Mouse (Mus musculus) heart, embryonic 11.5 days (tissue): ENCODE measurements around the gene Tspoap1. TPM values are rescaled to one million over a fixed set of nuclear protein-coding genes. Genes with fewer than 3 reads are reported as not detected.

Experiments used
- ATAC-seq: fragments of 200-750 bp; cut with Nextera tagmentation; replicated peaks from 2 replicates; pipeline ENCODE4 v1.8.0; 2017; ENCODE audit warnings: moderate library complexity; ENCODE audit not compliant: insufficient number of reproducible peaks, low FRiP score, low TSS enrichment
- H3K27ac ChIP-seq: fragments of 300-500 bp; sonication (generic); 2 replicates; pipeline ENCODE4 v1.5.1; 2014; ENCODE audit warnings: mild to moderate bottlenecking, low read depth, low read length
- H3K27me3 ChIP-seq: fragments of 300-500 bp; sonication (generic); 2 replicates; pipeline ENCODE4 v1.6.1; 2014; ENCODE audit warnings: mild to moderate bottlenecking, low read length, mixed read lengths; ENCODE audit not compliant: control insufficient read depth, insufficient read depth
- H3K36me3 ChIP-seq: fragments of 300-500 bp; sonication (generic); 2 replicates; pipeline ENCODE4 v1.6.1; 2014; ENCODE audit warnings: mild to moderate bottlenecking, low read length, moderate library complexity, mixed read lengths; ENCODE audit not compliant: control insufficient read depth, insufficient read depth
- H3K4me1 ChIP-seq: fragments of 300-500 bp; sonication (generic); 2 replicates; pipeline ENCODE4 v1.6.1; 2014; ENCODE audit warnings: low read length; ENCODE audit not compliant: control insufficient read depth, insufficient read depth
- H3K4me2 ChIP-seq: fragments of 300-500 bp; sonication (generic); 2 replicates; pipeline ENCODE4 v1.6.1; 2014; ENCODE audit warnings: mild to moderate bottlenecking, moderate library complexity
- H3K4me3 ChIP-seq: fragments of 300-500 bp; sonication (generic); 2 replicates; pipeline ENCODE4 v1.5.1; 2014; ENCODE audit warnings: low read depth, low read length
- H3K9ac ChIP-seq: fragments of 300-500 bp; sonication (generic); 2 replicates; pipeline ENCODE4 v1.6.1; 2014; ENCODE audit warnings: mild to moderate bottlenecking, low read depth, low read length, moderate library complexity
- H3K9me3 ChIP-seq: fragments of 300-500 bp; sonication (generic); replicated peaks from 2 replicates; pipeline ENCODE4 v1.6.1; 2016; ENCODE audit warnings: low read length; ENCODE audit not compliant: control insufficient read depth
- WGBS: fragments of 180-500 bp; shearing (Covaris S2); extraction: QIAGEN DNeasy Blood & Tissue Kit; methylation state at CpG from one replicate; pipeline ENCODE4 v1.1.7; 2014; ENCODE audit not compliant: insufficient replicate concordance; 5-methylcytosine and 5-hydroxymethylcytosine counted together
- polyA plus RNA-seq: library from polyadenylated mRNA; unstranded; fragments of >200 nt; fragmentation: Nextera tagmentation; extraction: Ambion mirVana; gene quantifications from 2 replicates; pipeline ENCODE4 v1.2.1, GENCODE M21; 2014

Gene Tspoap1
- polyA plus RNA-seq, 1 experiment from 2014 or later = 0.72 TPM

GRCm38 (mm10) chr11:87768745-87769144 lies 8.4 kb downstream of the Tspoap1 start:
- ATAC-seq = no peak

DNA sequence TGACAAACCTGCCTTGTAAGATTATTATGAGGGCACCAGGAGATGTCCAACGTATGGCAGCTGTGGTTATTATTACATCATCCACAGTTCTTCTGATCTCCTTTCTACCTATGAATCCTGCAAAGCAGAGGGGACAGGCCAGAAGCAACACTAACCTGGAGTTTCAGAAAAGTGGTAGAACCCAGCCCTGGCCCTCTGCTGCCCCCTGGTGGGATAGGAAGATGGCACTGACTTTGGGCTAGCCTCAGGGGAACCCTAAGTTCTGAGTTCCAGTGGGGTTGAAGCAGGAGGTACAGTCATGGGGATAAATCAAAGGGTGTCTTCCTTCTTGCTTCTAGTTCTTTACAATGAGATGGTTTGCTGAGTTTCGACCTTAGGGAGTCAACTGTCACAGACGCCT lies 10.6 kb downstream of the Tspoap1 start:
- peaks cover 37% of the 10 kb centered on the region for H3K27me3 ChIP-seq
- WGBS = 51% methylated on average over 3 of the region's 3 CpGs

More at GRCm38 (mm10) chr11:87768745-87769144, 8.4 kb downstream of the Tspoap1 start:
- no peaks in the 10 kb centered on the region for H3K36me3 ChIP-seq
- no peak overlapping the region for H3K9ac ChIP-seq
- H3K27me3 ChIP-seq = peaks cover 52% of the 10 kb centered on the region
- H3K9me3 ChIP-seq = no peaks in the 10 kb centered on the region
- H3K4me1 ChIP-seq = peaks cover 8% of the 10 kb centered on the region
- no peak overlapping the region for H3K4me3 ChIP-seq
- H3K27ac ChIP-seq = no peak overlapping the region
- 61% methylated on average over 4 of the region's 4 CpGs for WGBS
- H3K4me2 ChIP-seq = no peak overlapping the region

GRCm38 (mm10) chr11:87772354-87772753 lies 12.0 kb downstream of the Tspoap1 start:
- Histone ChIP-seq H3K4me2 (no peak overlapping the region), H3K9me3 (no peaks in the 10 kb centered on the region), H3K9ac (no peak overlapping the region), H3K27ac (no peak overlapping the region), H3K27me3 (peaks cover 31% of the 10 kb centered on the region), H3K4me1 (no peaks in the 10 kb centered on the region), H3K36me3 (no peaks in the 10 kb centered on the region), H3K4me3 (no peak overlapping the region)
- ATAC-seq = no peak
- 84% methylated on average over 3 of the region's 3 CpGs for WGBS

More for the DNA sequence above, 10.6 kb downstream of the Tspoap1 start:
- Histone ChIP-seq H3K4me3 (no peak overlapping the region), H3K27ac (no peak overlapping the region), H3K4me1 (no peaks in the 10 kb centered on the region), H3K4me2 (no peak overlapping the region), H3K36me3 (no peaks in the 10 kb centered on the region), H3K9me3 (no peaks in the 10 kb centered on the region), H3K9ac (no peak overlapping the region)
- ATAC-seq = no peak

GRCm38 (mm10) chr11:87778100-87778765 lies 17.9 kb downstream of the Tspoap1 start:
- peak overlapping the region; percentile 73 for H3K4me2 ChIP-seq
- H3K27me3 ChIP-seq = peaks cover 50% of the 10 kb centered on the region
- ATAC-seq = peak; percentile 28; the same call in 1 of the 2 replicates
- 6% methylated on average over 32 of the region's 32 CpGs for WGBS
- no peak overlapping the region for H3K27ac ChIP-seq
- H3K9me3 ChIP-seq = no peaks in the 10 kb centered on the region
- peak overlapping the region; percentile 68 for H3K9ac ChIP-seq
- H3K36me3 ChIP-seq = no peaks in the 10 kb centered on the region
- H3K4me1 ChIP-seq = peaks cover 12% of the 10 kb centered on the region
- peak overlapping the region; percentile 40 for H3K4me3 ChIP-seq

- H3K9ac ChIP-seq = 0 out of 2 replicates have a peak overlapping the region, but pooled peaks have one; percentile 44
- 32% methylated on average over 12 of the region's 12 CpGs for WGBS
- H3K27me3 ChIP-seq = peaks cover 52% of the 10 kb centered on the region
- H3K4me3 ChIP-seq = peak overlapping the region; percentile 40
- H3K4me2 ChIP-seq = peak overlapping the region; percentile 73
- no peak overlapping the region for H3K27ac ChIP-seq
- H3K9me3 ChIP-seq = no peaks in the 10 kb centered on the region
- peaks cover 12% of the 10 kb centered on the region for H3K4me1 ChIP-seq
- no peaks in the 10 kb centered on the region for H3K36me3 ChIP-seq
- ATAC-seq = no peak
Observed at GRCm38 (mm10) chr11:87778915-87779314, 18.6 kb downstream of the Tspoap1 start.

DNA sequence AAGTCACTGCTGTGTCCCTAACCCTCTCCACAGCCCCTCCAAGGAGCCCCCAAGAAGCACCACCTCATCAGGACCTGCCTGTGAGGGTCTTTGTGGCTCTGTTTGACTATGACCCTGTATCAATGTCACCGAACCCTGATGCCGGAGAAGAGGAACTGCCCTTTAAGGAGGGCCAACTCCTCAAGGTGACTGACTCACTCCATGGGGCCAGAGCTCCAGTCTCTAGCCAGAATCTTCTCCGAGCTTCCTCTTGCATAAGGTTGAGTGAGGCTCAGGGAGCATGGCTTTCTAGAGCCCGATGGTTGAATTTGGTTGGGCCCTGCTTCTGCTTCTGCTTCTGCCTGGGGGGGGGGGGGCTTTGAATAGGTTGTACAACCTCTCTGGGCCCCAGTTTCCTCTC lies 19.1 kb downstream of the Tspoap1 start:
- Histone ChIP-seq H3K9me3 (no peaks in the 10 kb centered on the region), H3K36me3 (no peaks in the 10 kb centered on the region), H3K4me1 (peaks cover 12% of the 10 kb centered on the region), H3K4me3 (no peak overlapping the region), H3K9ac (no peak overlapping the region), H3K4me2 (peak overlapping the region; percentile 73; the same call in 1 of the 2 replicates), H3K27ac (no peak overlapping the region), H3K27me3 (peaks cover 52% of the 10 kb centered on the region)
- ATAC-seq = no peak
- WGBS = 85% methylated on average over 4 of the region's 4 CpGs

DNA sequence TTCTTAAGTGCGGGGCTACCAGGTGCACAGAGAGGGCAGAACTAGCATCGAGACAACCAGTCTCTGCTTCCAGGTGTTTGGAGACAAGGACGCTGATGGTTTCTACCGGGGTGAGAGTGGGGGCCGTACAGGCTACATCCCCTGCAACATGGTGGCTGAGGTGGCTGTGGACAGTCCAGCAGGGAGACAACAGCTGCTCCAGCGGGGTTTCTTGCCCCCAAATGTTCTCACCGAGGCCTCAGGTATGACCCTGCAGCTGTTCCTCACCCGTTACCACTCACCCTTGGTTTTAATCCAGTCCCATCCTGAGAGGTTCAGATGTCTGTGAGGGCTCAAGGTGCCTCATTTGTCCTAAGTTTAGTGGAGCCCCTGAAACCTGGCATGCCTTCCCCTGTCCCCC lies 19.8 kb downstream of the Tspoap1 start:
- Histone ChIP-seq H3K4me3 (no peak overlapping the region), H3K27me3 (peaks cover 52% of the 10 kb centered on the region), H3K9me3 (no peaks in the 10 kb centered on the region), H3K36me3 (no peaks in the 10 kb centered on the region), H3K27ac (no peak overlapping the region), H3K9ac (no peak overlapping the region), H3K4me2 (no peak overlapping the region), H3K4me1 (peaks cover 12% of the 10 kb centered on the region)
- WGBS = 73% methylated on average over 8 of the region's 8 CpGs
- ATAC-seq = no peak

GRCm38 (mm10) chr11:87790088-87790487 lies 29.7 kb downstream of the Tspoap1 start:
- no peaks in the 10 kb centered on the region for H3K4me1 ChIP-seq
- WGBS = 69% methylated on average over 6 of the region's 6 CpGs
- H3K9ac ChIP-seq = no peak overlapping the region
- no peaks in the 10 kb centered on the region for H3K9me3 ChIP-seq
- H3K4me2 ChIP-seq = no peak overlapping the region
- H3K4me3 ChIP-seq = no peak overlapping the region
- H3K36me3 ChIP-seq = no peaks in the 10 kb centered on the region
- H3K27me3 ChIP-seq = no peaks in the 10 kb centered on the region
- H3K27ac ChIP-seq = no peak overlapping the region
- ATAC-seq = no peak

DNA sequence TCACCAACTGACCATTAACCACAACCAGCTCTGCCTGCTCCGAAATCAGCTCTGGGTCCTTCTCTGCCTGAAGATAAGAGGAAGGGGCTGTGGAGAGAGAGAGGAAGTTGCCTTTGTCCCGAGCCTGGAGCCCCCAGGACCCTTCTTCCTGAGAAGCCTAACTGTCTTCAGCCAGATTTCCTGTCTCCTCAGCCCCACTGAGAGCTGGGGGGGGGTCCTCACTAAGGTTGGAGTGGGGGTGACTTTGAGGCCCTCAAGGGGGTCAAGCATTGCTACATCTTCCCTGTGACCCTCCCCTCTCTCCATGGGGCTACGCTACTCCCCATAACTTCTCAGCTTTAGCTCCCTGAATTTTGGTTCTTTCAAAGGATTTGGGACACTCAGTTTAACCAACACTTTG lies 33.1 kb downstream of the Tspoap1 start, which contains the start of gene Mpo:
Gene Mpo (plus strand): TSS at position 122 of the 400 bp plus-strand sequence.
- 43% methylated on average over 3 of the region's 3 CpGs for WGBS
- ATAC-seq = no peak
- Histone ChIP-seq H3K4me3 (no peak within 1 kb of the TSS), H3K36me3 (no peaks in the 10 kb centered on the region), H3K9ac (no peak within 1 kb of the TSS), H3K9me3 (no peaks in the 10 kb centered on the region), H3K4me2 (no peak within 1 kb of the TSS), H3K27ac (no peak within 1 kb of the TSS), H3K27me3 (no peaks in the 10 kb centered on the region), H3K4me1 (no peaks in the 10 kb centered on the region)
